Mouse (Mus musculus): ENCODE measurements at regions not wholly inside any gene's neighbourhood (a gene's known extent, or its start where the extent isn't known, plus 50 kb on each side); places are given as distances from the start of the nearest gene placed in this dataset.
A peak's percentile ranks its signal among the peaks of the same experiment; 100 is the strongest.

DNA sequence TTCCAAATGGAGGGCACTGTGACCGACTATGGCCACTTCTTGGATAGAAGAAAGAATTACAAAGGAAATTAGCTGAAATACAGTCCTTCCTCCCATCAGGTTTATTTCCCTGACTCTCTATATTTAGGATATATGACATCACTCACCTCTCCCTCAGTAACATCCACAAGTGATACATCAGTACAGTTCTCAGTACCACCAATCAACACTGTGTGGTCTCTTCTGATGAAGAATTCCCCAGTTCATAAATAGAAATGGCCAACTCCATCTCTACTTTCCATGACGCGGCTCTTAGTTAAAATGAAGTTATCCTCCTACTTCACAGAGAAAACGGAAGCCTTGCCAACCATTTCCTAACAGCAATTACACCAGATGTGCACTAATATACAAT lies 208.3 kb upstream of the Dio2 start:
- Histone ChIP-seq H3K27me3 (no peaks in the 10 kb centered on the region), H3K9me3 (no peaks in the 10 kb centered on the region), H3K4me3 (replicated peaks) (no peak overlapping the region), H3K4me2 (replicated peaks) (no peak overlapping the region), H3K9ac (replicated peaks) (no peak overlapping the region), H3K27ac (no peak overlapping the region), H3K4me1 (replicated peaks) (no peaks in the 10 kb centered on the region), H3K36me3 (no peaks in the 10 kb centered on the region)
- 95% methylated on average over 4 of the region's 4 CpGs for WGBS
- ATAC-seq, result no peak

GRCm38 (mm10) chr12:90945743-90946527 lies 207.7 kb upstream of the Dio2 start:
- no peaks in the 10 kb centered on the region for H3K9me3 ChIP-seq
- no peaks in the 10 kb centered on the region for H3K27me3 ChIP-seq
- ATAC-seq, result no peak
- H3K9ac ChIP-seq (replicated peaks), result no peak overlapping the region
- WGBS, result 74% methylated on average over 6 of the region's 6 CpGs
- no peak overlapping the region for H3K4me2 ChIP-seq (replicated peaks)
- no peaks in the 10 kb centered on the region for H3K4me1 ChIP-seq (replicated peaks)
- H3K27ac ChIP-seq, result no peak overlapping the region
- H3K4me3 ChIP-seq (replicated peaks), result no peak overlapping the region
- no peaks in the 10 kb centered on the region for H3K36me3 ChIP-seq

GRCm38 (mm10) chr12:90932684-90933083 lies 194.4 kb upstream of the Dio2 start:
- no peak overlapping the region for H3K4me2 ChIP-seq (replicated peaks)
- no peak overlapping the region for H3K27ac ChIP-seq
- no peak for ATAC-seq
- H3K36me3 ChIP-seq, result no peaks in the 10 kb centered on the region
- no peaks in the 10 kb centered on the region for H3K4me1 ChIP-seq (replicated peaks)
- no peak overlapping the region for H3K4me3 ChIP-seq (replicated peaks)
- no peaks in the 10 kb centered on the region for H3K27me3 ChIP-seq
- no peaks in the 10 kb centered on the region for H3K9me3 ChIP-seq
- WGBS, result 92% methylated on average over 8 of the region's 8 CpGs
- H3K9ac ChIP-seq (replicated peaks), result no peak overlapping the region

- Histone ChIP-seq H3K4me2 (replicated peaks) (no peak overlapping the region), H3K4me1 (replicated peaks) (no peaks in the 10 kb centered on the region), H3K4me3 (replicated peaks) (no peak overlapping the region), H3K36me3 (no peaks in the 10 kb centered on the region), H3K9me3 (no peaks in the 10 kb centered on the region), H3K9ac (replicated peaks) (no peak overlapping the region), H3K27me3 (no peaks in the 10 kb centered on the region), H3K27ac (no peak overlapping the region)
- ATAC-seq, result no peak
- 96% methylated on average over 5 of the region's 5 CpGs for WGBS
Observed at GRCm38 (mm10) chr12:90932201-90932600, 194.0 kb upstream of the Dio2 start.

- no peaks in the 10 kb centered on the region for H3K27me3 ChIP-seq
- ATAC-seq, result no peak
Observed at GRCm38 (mm10) chr12:90930091-90930715, 192.0 kb upstream of the Dio2 start.

GRCm38 (mm10) chr12:90923603-90924002 lies 185.4 kb upstream of the Dio2 start:
- no peak for ATAC-seq
- no peaks in the 10 kb centered on the region for H3K36me3 ChIP-seq
- H3K27me3 ChIP-seq, result no peaks in the 10 kb centered on the region
- H3K4me2 ChIP-seq (replicated peaks), result no peak overlapping the region
- H3K9ac ChIP-seq (replicated peaks), result no peak overlapping the region
- no peaks in the 10 kb centered on the region for H3K9me3 ChIP-seq
- WGBS, result 89% methylated on average over 2 of the region's 2 CpGs
- H3K4me1 ChIP-seq (replicated peaks), result no peaks in the 10 kb centered on the region
- no peak overlapping the region for H3K4me3 ChIP-seq (replicated peaks)
- H3K27ac ChIP-seq, result no peak overlapping the region

More at GRCm38 (mm10) chr12:90930091-90930715, 192.0 kb upstream of the Dio2 start:
- Histone ChIP-seq H3K36me3 (no peaks in the 10 kb centered on the region), H3K27ac (no peak overlapping the region), H3K4me3 (replicated peaks) (no peak overlapping the region), H3K9ac (replicated peaks) (no peak overlapping the region), H3K4me2 (replicated peaks) (no peak overlapping the region), H3K4me1 (replicated peaks) (no peaks in the 10 kb centered on the region), H3K9me3 (no peaks in the 10 kb centered on the region)
- WGBS, result 86% methylated on average over 6 of the region's 6 CpGs

DNA sequence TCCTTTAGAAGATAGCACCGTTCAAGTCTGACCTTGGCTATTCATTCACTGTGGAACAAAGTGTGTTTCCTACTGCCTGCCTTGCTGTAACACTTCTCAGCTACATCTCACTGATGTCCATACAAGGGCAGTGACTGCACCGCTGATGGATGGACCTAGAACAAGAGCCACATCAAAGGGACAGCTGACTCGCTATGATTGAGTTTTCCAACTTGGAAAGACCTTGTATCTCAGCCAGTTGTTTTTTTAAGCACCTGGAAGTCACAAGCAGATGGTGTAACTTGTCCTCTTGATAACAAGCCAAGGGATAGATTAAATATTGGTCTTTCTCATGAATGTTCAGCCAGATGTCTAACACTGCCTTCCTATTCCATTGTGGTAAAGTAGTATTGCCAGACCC lies 184.9 kb upstream of the Dio2 start:
- 91% methylated on average over 3 of the region's 3 CpGs for WGBS

GRCm38 (mm10) chr12:90921227-90921626 lies 183.0 kb upstream of the Dio2 start:
- WGBS, result 89% methylated on average over 4 of the region's 4 CpGs
- Histone ChIP-seq H3K4me1 (replicated peaks) (no peaks in the 10 kb centered on the region), H3K4me2 (replicated peaks) (no peak overlapping the region), H3K9me3 (no peaks in the 10 kb centered on the region), H3K4me3 (replicated peaks) (no peak overlapping the region), H3K36me3 (no peaks in the 10 kb centered on the region), H3K9ac (replicated peaks) (no peak overlapping the region), H3K27me3 (no peaks in the 10 kb centered on the region), H3K27ac (no peak overlapping the region)
- no peak for ATAC-seq

More for the DNA sequence above, 184.9 kb upstream of the Dio2 start:
- Histone ChIP-seq H3K4me3 (replicated peaks) (no peak overlapping the region), H3K4me1 (replicated peaks) (no peaks in the 10 kb centered on the region), H3K4me2 (replicated peaks) (no peak overlapping the region), H3K9me3 (no peaks in the 10 kb centered on the region), H3K36me3 (no peaks in the 10 kb centered on the region), H3K27ac (no peak overlapping the region), H3K9ac (replicated peaks) (no peak overlapping the region), H3K27me3 (no peaks in the 10 kb centered on the region)
- ATAC-seq, result no peak

DNA sequence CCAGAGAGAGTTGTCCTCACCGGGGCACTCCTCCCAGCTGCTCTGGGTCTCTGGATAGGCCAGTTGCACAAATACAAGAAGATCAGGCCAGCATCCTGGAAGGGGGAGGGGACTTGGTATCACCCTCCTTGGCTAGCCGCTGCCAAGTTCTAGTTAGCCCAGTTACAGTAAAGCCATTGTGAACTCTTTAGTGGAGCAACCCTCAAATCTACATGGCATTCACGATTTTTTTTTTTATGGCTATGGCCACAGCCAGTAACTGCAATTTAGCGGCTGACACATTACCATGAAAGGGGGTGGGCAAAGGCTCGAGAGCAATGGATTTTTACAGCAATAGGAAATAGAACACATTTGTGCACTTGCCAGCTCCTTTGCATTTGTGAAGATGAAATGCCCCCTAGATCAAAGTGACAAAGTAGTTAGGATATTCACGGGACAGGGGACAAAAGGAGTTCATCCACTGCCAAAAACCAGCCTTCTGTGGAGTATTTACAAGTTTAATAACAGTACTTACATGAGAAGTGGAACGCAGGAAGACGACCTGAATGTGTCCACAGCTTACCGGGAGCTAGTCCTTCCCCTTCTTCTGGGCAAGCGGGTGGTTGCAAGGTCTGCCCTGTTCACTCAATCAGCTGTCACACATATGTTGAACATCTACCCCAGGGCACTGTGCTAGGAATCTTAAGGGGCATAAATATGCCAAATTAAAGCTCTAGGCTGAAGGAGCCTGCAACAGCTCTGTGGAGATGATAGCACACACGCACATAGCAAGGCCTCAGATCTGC lies 177.9 kb upstream of the Dio2 start:
- H3K9ac ChIP-seq (replicated peaks), result no peak overlapping the region
- no peaks in the 10 kb centered on the region for H3K27me3 ChIP-seq
- 68% methylated on average over 11 of the region's 11 CpGs for WGBS
- no peaks in the 10 kb centered on the region for H3K9me3 ChIP-seq
- no peak overlapping the region for H3K27ac ChIP-seq
- H3K4me1 ChIP-seq (replicated peaks), result peaks cover 6% of the 10 kb centered on the region; the same call in 1 of the 2 replicates
- no peak overlapping the region for H3K4me3 ChIP-seq (replicated peaks)
- no peak overlapping the region for H3K4me2 ChIP-seq (replicated peaks)
- ATAC-seq, result peak; percentile 87
- no peaks in the 10 kb centered on the region for H3K36me3 ChIP-seq

DNA sequence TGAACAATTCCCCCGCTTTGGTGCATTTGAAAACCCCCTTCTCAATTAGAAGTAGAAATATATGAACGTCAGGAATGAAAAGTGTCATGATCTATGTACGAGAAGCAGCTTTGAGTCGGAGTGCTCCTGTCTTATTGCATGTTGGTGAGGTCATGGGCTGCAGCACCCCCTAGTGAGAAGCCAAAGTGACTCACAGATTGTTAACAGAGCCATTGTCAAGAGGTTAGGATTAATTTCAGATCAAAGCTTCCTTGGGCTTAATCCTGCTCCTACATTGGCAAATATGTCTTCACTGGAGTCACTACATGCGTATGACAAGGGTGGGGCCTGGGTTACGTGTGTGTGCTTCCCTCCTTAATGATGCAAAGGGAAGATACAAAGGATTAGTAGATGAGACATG lies 165.8 kb upstream of the Dio2 start:
- Histone ChIP-seq H3K9ac (replicated peaks) (no peak overlapping the region), H3K27ac (no peak overlapping the region), H3K36me3 (no peaks in the 10 kb centered on the region), H3K9me3 (no peaks in the 10 kb centered on the region), H3K4me3 (replicated peaks) (no peak overlapping the region), H3K4me2 (replicated peaks) (no peak overlapping the region), H3K4me1 (replicated peaks) (no peaks in the 10 kb centered on the region), H3K27me3 (no peaks in the 10 kb centered on the region)
- 71% methylated on average over 6 of the region's 6 CpGs for WGBS
- ATAC-seq, result no peak

DNA sequence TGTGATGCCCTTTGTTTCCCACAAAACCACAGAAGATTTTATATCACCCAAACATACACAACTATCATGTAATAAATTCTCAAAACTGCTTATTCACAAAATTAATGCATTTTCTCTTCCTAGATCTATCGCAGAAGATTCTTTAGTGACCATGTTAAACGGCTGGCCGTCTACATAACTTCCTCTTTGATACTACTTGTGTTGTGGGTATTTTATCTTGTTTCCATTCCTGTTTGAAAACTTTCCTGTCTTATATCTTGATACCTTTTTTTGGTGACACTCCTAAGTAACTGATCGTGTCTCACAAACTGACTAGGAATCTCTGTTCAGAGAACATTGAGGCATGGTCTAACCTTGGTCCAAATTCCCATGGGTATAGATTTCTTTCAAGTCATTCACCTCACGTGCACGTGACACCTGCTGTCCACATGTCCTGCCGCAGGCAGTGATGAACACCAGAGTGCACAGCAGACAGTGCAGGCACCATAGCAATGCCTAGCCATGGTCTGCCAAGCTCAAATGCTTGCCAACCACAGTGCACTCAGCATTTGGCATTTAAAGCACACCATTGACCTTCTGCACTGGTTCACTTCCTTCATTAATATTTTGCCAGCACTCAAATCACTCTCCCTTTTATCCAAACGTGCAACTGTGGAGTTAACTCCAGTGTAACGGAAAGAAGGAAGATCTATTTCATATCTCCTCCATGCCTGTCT lies 155.6 kb upstream of the Dio2 start:
- no peaks in the 10 kb centered on the region for H3K4me1 ChIP-seq (replicated peaks)
- no peak for ATAC-seq
- H3K9me3 ChIP-seq, result no peaks in the 10 kb centered on the region
- H3K27me3 ChIP-seq, result no peaks in the 10 kb centered on the region
- H3K4me3 ChIP-seq (replicated peaks), result no peak overlapping the region
- no peak overlapping the region for H3K27ac ChIP-seq
- no peak overlapping the region for H3K4me2 ChIP-seq (replicated peaks)
- H3K9ac ChIP-seq (replicated peaks), result no peak overlapping the region
- H3K36me3 ChIP-seq, result no peaks in the 10 kb centered on the region
- 91% methylated on average over 9 of the region's 9 CpGs for WGBS

All from midbrain, embryonic 13.5 days (tissue).